Mouse (Mus musculus): ENCODE measurements around the gene Slc1a2.

GRCm38 (mm10) chr2:102827841-102828240 is 169.4 kb downstream of the Slc1a2 start:
- TF ChIP-seq CTCF (IDR thresholded peaks at IDR 0.05; ENCODE audit: extremely low read depth, insufficient read depth, insufficient read length, insufficient replicate concordance) (no peak), POLR2A (IDR thresholded peaks at IDR 0.05; ENCODE audit: low read depth, low read length) (no peak)
